Mouse (Mus musculus): Measurements from ENCODE around the gene En1. TPM values are rescaled to one million over a fixed set of nuclear protein-coding genes. Genes with fewer than 3 reads are reported as not detected.

Gene En1
- polyA plus RNA-seq, 1 experiment from 2014 or later = 1.8 TPM

GRCm38 (mm10) chr1:120593236-120593919, 8.8 kb upstream of the En1 start:
- Histone ChIP-seq H3K9me3 (no peaks in the 10 kb centered on the region), H3K36me3 (no peaks in the 10 kb centered on the region), H3K4me3 (replicated peaks) (no peak overlapping the region), H3K9ac (replicated peaks) (no peak overlapping the region), H3K4me1 (replicated peaks) (peaks cover 8% of the 10 kb centered on the region; the same call in 1 of the 2 replicates), H3K4me2 (no peak overlapping the region), H3K27ac (no peak overlapping the region), H3K27me3 (peaks cover 99% of the 10 kb centered on the region)
- no peak for ATAC-seq (ENCODE audit: insufficient number of reproducible peaks, insufficient read depth, low FRiP score, low TSS enrichment, low read depth)
- WGBS = 12% methylated on average over 8 of the region's 8 CpGs

- Histone ChIP-seq H3K4me2 (no peak overlapping the region), H3K4me1 (replicated peaks) (peaks cover 8% of the 10 kb centered on the region; the same call in 1 of the 2 replicates), H3K27me3 (peaks cover 99% of the 10 kb centered on the region), H3K36me3 (no peaks in the 10 kb centered on the region), H3K9me3 (no peaks in the 10 kb centered on the region), H3K9ac (replicated peaks) (no peak overlapping the region), H3K4me3 (replicated peaks) (no peak overlapping the region), H3K27ac (no peak overlapping the region)
- ATAC-seq (ENCODE audit: insufficient number of reproducible peaks, insufficient read depth, low FRiP score, low TSS enrichment, low read depth) = no peak
- 2% methylated on average over 8 of the region's 8 CpGs for WGBS
These were observed 7.6 kb upstream of the En1 start for GRCm38 (mm10) chr1:120594603-120595002.

DNA sequence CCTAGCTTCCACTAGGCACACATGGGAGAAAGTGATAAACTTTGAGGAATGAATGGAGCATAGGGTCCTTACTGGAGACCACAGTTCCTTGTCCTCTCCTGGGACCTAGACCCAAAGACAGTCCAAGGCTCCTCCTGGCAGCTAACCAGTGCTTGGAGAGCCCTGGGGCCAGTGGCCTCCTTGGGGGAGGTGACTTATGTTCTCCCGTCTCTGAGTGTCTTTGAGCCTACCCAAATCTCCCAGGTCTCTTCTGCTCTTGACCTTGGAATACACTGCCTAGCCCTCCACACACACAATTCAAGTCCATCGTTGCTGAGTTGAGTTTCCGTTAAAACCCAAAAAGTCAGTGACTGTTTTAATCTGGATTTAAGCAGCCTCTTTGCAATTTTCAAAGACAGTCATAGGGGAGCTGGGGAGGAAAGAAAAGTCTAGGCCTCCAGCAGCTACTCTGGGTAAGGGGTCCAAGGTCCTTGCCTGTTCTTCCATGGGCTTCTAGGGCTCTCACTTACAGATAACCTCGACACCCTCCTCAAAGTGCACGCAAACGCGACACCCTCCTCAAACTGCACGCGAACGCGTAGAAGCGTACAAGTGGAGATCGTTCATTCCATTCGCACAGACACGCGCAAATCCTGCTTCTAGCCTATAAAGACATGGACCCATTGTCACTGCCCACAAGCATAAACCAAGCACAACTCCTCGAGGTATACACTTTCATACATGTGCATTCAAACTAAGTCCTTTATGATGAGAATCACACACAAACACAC, 6.6 kb upstream of the En1 start:
- no peak overlapping the region for H3K27ac ChIP-seq
- peaks cover 8% of the 10 kb centered on the region; the same call in 1 of the 2 replicates for H3K4me1 ChIP-seq (replicated peaks)
- H3K9me3 ChIP-seq = no peaks in the 10 kb centered on the region
- no peaks in the 10 kb centered on the region for H3K36me3 ChIP-seq
- H3K4me2 ChIP-seq = peak overlapping the region; percentile 50; the same call in 1 of the 2 replicates
- peak overlapping the region; percentile 24; the same call in 1 of the 2 replicates for H3K4me3 ChIP-seq (replicated peaks)
- no peak for ATAC-seq (ENCODE audit: insufficient number of reproducible peaks, insufficient read depth, low FRiP score, low TSS enrichment, low read depth)
- WGBS = 1% methylated on average over 17 of the region's 17 CpGs
- peaks cover 100% of the 10 kb centered on the region for H3K27me3 ChIP-seq
- H3K9ac ChIP-seq (replicated peaks) = no peak overlapping the region

- Histone ChIP-seq H3K9me3 (no peaks in the 10 kb centered on the region), H3K4me1 (replicated peaks) (peaks cover 8% of the 10 kb centered on the region; the same call in 1 of the 2 replicates), H3K9ac (replicated peaks) (no peak overlapping the region), H3K27me3 (peaks cover 100% of the 10 kb centered on the region), H3K27ac (no peak overlapping the region), H3K4me2 (peak overlapping the region; percentile 50), H3K36me3 (no peaks in the 10 kb centered on the region), H3K4me3 (replicated peaks) (peak overlapping the region; percentile 24)
- no peak for ATAC-seq (ENCODE audit: insufficient number of reproducible peaks, insufficient read depth, low FRiP score, low TSS enrichment, low read depth)
- WGBS = under 1% methylated on average over 21 of the region's 21 CpGs
These were observed 5.9 kb upstream of the En1 start for GRCm38 (mm10) chr1:120596319-120596718.

DNA sequence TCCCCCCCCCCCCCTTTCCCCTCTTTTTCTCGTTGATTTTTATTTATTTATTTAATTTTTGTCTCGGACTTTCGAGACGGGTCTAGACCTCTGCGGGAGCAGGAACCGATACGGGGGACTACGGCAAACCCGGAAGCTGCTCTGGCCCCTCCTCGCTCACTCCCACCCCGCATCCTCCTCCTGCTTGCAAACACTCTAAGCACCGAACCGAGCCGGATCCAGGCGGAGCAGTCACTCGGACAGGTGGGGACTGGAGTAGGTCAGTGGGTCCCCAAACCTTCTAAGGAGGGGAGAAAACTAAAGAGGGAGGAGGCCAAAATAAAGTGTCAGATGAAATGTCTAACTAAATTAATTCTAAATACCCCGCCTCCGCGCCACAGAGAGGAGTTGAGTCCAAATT, 5.4 kb upstream of the En1 start:
- H3K9me3 ChIP-seq = no peaks in the 10 kb centered on the region
- H3K4me3 ChIP-seq (replicated peaks) = peak overlapping the region; percentile 24
- peaks cover 100% of the 10 kb centered on the region for H3K27me3 ChIP-seq
- peaks cover 9% of the 10 kb centered on the region; the same call in 1 of the 2 replicates for H3K4me1 ChIP-seq (replicated peaks)
- H3K4me2 ChIP-seq = peak overlapping the region; percentile 50
- no peak overlapping the region for H3K27ac ChIP-seq
- no peaks in the 10 kb centered on the region for H3K36me3 ChIP-seq
- WGBS = under 1% methylated on average over 19 of the region's 19 CpGs
- no peak for ATAC-seq (ENCODE audit: insufficient number of reproducible peaks, insufficient read depth, low FRiP score, low TSS enrichment, low read depth)
- H3K9ac ChIP-seq (replicated peaks) = no peak overlapping the region

- Histone ChIP-seq H3K9ac (replicated peaks) (no peak overlapping the region), H3K4me2 (peak overlapping the region; percentile 50; the same call in 1 of the 2 replicates), H3K4me1 (replicated peaks) (peaks cover 14% of the 10 kb centered on the region; the same call in 1 of the 2 replicates), H3K27ac (no peak overlapping the region), H3K27me3 (peaks cover 100% of the 10 kb centered on the region), H3K36me3 (no peaks in the 10 kb centered on the region), H3K4me3 (replicated peaks) (peak overlapping the region; percentile 24), H3K9me3 (no peaks in the 10 kb centered on the region)
- WGBS = 2% methylated on average over 11 of the region's 11 CpGs
- ATAC-seq (ENCODE audit: insufficient number of reproducible peaks, insufficient read depth, low FRiP score, low TSS enrichment, low read depth) = no peak
These were observed 4.9 kb upstream of the En1 start for GRCm38 (mm10) chr1:120597271-120597670.

- no peaks in the 10 kb centered on the region for H3K9me3 ChIP-seq
- H3K4me1 ChIP-seq (replicated peaks) = peaks cover 21% of the 10 kb centered on the region; the same call in 1 of the 2 replicates
- 1% methylated on average over 16 of the region's 16 CpGs for WGBS
- no peak overlapping the region for H3K9ac ChIP-seq (replicated peaks)
- no peak overlapping the region; the same call in 1 of the 2 replicates for H3K4me2 ChIP-seq
- no peak for ATAC-seq (ENCODE audit: insufficient number of reproducible peaks, insufficient read depth, low FRiP score, low TSS enrichment, low read depth)
- H3K27me3 ChIP-seq = peaks cover 98% of the 10 kb centered on the region
- H3K4me3 ChIP-seq (replicated peaks) = no peak overlapping the region
- no peaks in the 10 kb centered on the region for H3K36me3 ChIP-seq
- no peak overlapping the region for H3K27ac ChIP-seq
These were observed 3.9 kb upstream of the En1 start for GRCm38 (mm10) chr1:120598196-120598940.

GRCm38 (mm10) chr1:120599321-120600148, 2.7 kb upstream of the En1 start:
- no peak for ATAC-seq (ENCODE audit: insufficient number of reproducible peaks, insufficient read depth, low FRiP score, low TSS enrichment, low read depth)
- WGBS = 1% methylated on average over 25 of the region's 25 CpGs
- no peak overlapping the region for H3K4me3 ChIP-seq (replicated peaks)
- no peaks in the 10 kb centered on the region for H3K9me3 ChIP-seq
- 0 out of 2 replicates have a peak overlapping the region, but pooled peaks have one; percentile 8 for H3K4me2 ChIP-seq
- no peaks in the 10 kb centered on the region for H3K36me3 ChIP-seq
- H3K4me1 ChIP-seq (replicated peaks) = peaks cover 24% of the 10 kb centered on the region; the same call in 1 of the 2 replicates
- H3K27ac ChIP-seq = no peak overlapping the region
- peaks cover 98% of the 10 kb centered on the region for H3K27me3 ChIP-seq
- no peak overlapping the region for H3K9ac ChIP-seq (replicated peaks)

- Histone ChIP-seq H3K27me3 (peaks cover 98% of the 10 kb centered on the region), H3K9ac (replicated peaks) (no peak overlapping the region), H3K27ac (no peak overlapping the region), H3K4me2 (0 out of 2 replicates have a peak overlapping the region, but pooled peaks have one; percentile 8), H3K4me3 (replicated peaks) (no peak overlapping the region), H3K9me3 (no peaks in the 10 kb centered on the region), H3K4me1 (replicated peaks) (peaks cover 24% of the 10 kb centered on the region; the same call in 1 of the 2 replicates), H3K36me3 (no peaks in the 10 kb centered on the region)
- no peak for ATAC-seq (ENCODE audit: insufficient number of reproducible peaks, insufficient read depth, low FRiP score, low TSS enrichment, low read depth)
- 1% methylated on average over 25 of the region's 25 CpGs for WGBS
These were observed 2.1 kb upstream of the En1 start for GRCm38 (mm10) chr1:120600149-120600445.

GRCm38 (mm10) chr1:120600516-120601252, 1.5 kb upstream of the En1 start:
- ATAC-seq (ENCODE audit: insufficient number of reproducible peaks, insufficient read depth, low FRiP score, low TSS enrichment, low read depth) = no peak
- H3K27me3 ChIP-seq = peaks cover 98% of the 10 kb centered on the region
- no peak overlapping the region for H3K27ac ChIP-seq
- WGBS = 2% methylated on average over 19 of the region's 19 CpGs
- no peaks in the 10 kb centered on the region for H3K9me3 ChIP-seq
- H3K4me1 ChIP-seq (replicated peaks) = peaks cover 24% of the 10 kb centered on the region; the same call in 1 of the 2 replicates
- H3K4me2 ChIP-seq = no peak overlapping the region
- no peaks in the 10 kb centered on the region for H3K36me3 ChIP-seq
- no peak overlapping the region for H3K9ac ChIP-seq (replicated peaks)
- no peak overlapping the region for H3K4me3 ChIP-seq (replicated peaks)
